Mouse (Mus musculus) B cell, adult 2 months (primary cell): Measurements from ENCODE around the gene Best1.

Source experiments
- DNase-seq, 2 experiments: peaks; one replicate each; pipeline ENCODE4 v3.0.0; 2022

The Best1 gene

GRCm38 (mm10) chr19:9989884-9990256, 11.6 kb downstream of the Best1 start:
- DNase-seq = no peak

GRCm38 (mm10) chr19:9989171-9989883, 12.1 kb downstream of the Best1 start:
- peak; percentile 64 to 66 for DNase-seq

- DNase-seq = no peak
Observed at GRCm38 (mm10) chr19:9987593-9987992, 13.8 kb downstream of the Best1 start.

- no peak for DNase-seq
Observed at GRCm38 (mm10) chr19:9987192-9987591, 14.2 kb downstream of the Best1 start.

- DNase-seq = peak; percentile 18 to 38
Observed at GRCm38 (mm10) chr19:9985900-9986421, 15.5 kb downstream of the Best1 start.

GRCm38 (mm10) chr19:9985190-9985899, 16.1 kb downstream of the Best1 start:
- DNase-seq = peak; percentile 54 to 57

GRCm38 (mm10) chr19:9984111-9985055, 17.1 kb downstream of the Best1 start:
- peak; percentile 29 to 32 for DNase-seq

GRCm38 (mm10) chr19:9982852-9983542, 18.4 kb downstream of the Best1 start:
- peak; percentile 79 to 80 for DNase-seq

GRCm38 (mm10) chr19:9982151-9982851, 19.1 kb downstream of the Best1 start:
- peak; percentile 96 to 97 for DNase-seq

GRCm38 (mm10) chr19:9981621-9982020, 19.8 kb downstream of the Best1 start:
- peak in 1 of 2 experiments; percentile 17 for DNase-seq

- DNase-seq = no peak
Observed at GRCm38 (mm10) chr19:9980258-9980657, 21.2 kb downstream of the Best1 start, which contains the start of gene Fth1. TSS of gene Fth1 (plus strand) at chr19:9980598.

GRCm38 (mm10) chr19:9979156-9979555, 22.3 kb downstream of the Best1 start:
- DNase-seq = no peak

- DNase-seq = no peak
Observed at GRCm38 (mm10) chr19:9978431-9978951, 22.9 kb downstream of the Best1 start.

GRCm38 (mm10) chr19:9977085-9977484, 24.3 kb downstream of the Best1 start:
- DNase-seq = no peak

- peak; percentile 70 to 73 for DNase-seq
Observed at GRCm38 (mm10) chr19:9974853-9975252, 26.6 kb downstream of the Best1 start.

- no peak for DNase-seq
Observed at GRCm38 (mm10) chr19:9968081-9968787, 33.2 kb downstream of the Best1 start.

- DNase-seq = no peak
Observed at GRCm38 (mm10) chr19:9966096-9966867, 35.2 kb downstream of the Best1 start.

GRCm38 (mm10) chr19:9964205-9964916, 37.1 kb downstream of the Best1 start:
- no peak for DNase-seq

- DNase-seq = no peak
Observed at GRCm38 (mm10) chr19:9960769-9961168, 40.7 kb downstream of the Best1 start.
